Mouse (Mus musculus) CD4-positive, CD25-positive, alpha-beta regulatory T cell (primary cell): ENCODE data around the gene St7. TPM values are rescaled to one million over a fixed set of nuclear protein-coding genes. Genes with fewer than 3 reads are reported as not detected.

Experiments used
- polyA plus RNA-seq: library from polyadenylated mRNA; unstranded; fragments of 100-300 nt; shearing (Covaris generic); gene quantifications from one replicate; pipeline ENCODE4 v1.2.1, GENCODE M21; 2017

St7 gene
- polyA plus RNA-seq, result 16.7 TPM

DNA sequence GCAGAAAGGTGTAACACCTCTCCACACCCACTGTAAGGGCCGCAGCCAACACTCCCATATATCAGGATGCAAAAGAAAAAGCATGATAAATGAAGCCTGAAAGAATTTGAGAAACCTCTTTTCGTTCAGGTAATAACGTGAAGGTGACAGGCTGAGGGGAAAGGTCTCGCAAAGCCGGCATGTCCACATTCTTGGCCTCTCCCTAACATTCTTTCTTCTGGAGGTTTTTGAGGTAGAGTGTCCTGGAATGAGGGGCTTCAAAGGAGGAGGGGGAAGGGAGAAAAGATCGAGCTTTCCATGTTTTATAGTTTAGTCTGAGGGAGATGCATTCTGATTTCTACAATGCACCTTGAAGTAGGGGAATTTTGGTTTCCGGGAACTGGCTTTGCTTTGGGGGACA lies at the start of gene St7:
Gene St7, plus strand, starts transcription at position 287 of the 400 bp plus-strand sequence.

Other genes with a start within 250 kb of the St7 start
- gene Met, start 229.1 kb upstream of the St7 start, polyA plus RNA-seq, result not detected
- 277 TPM for gene Capza2, start 56.7 kb upstream of the St7 start, polyA plus RNA-seq